ENCODE assay signal across 18 mouse cellular contexts in the genomic region with DNA sequence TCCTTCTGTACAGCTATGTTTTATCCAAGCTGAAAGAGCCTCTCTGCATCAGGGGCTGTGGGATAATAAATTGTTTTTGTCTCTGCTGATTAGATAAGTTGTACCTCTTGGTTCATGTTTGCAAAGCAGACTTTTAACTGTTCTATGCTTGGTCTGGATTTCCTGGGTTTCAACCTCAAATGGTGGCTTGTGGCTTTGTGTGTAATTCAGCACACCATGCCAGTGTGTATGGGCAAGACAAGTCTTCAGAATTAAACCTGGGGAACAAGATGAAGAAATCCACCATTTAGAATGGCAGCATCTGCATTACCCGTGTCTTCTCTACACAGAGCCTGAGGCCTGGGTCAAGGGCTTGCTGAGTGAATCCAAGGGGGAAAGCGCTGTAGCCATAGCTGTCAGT.
A peak's percentile ranks its signal among the peaks of the same experiment; 100 is the strongest.
DNase-seq lines count a peak whose midpoint lies in the region; ATAC-seq and TF ChIP-seq lines count a peak whose summit lies in the region.
"Had no signal": no experiment of that assay in that cellular context is flagged by ENCODE, and none has a peak within 500 bp of the region (broad histone marks: within the 10 kb centered on the region; RNA-seq: fewer than 3 reads in every experiment).

No protein-coding gene starts in this region.

- no peaks in the 10 kb centered on the region for H3K27me3 ChIP-seq in thymus, adult 2 months (ENCODE audit: control insufficient read depth, insufficient read depth, low read length)
- H3K27me3 ChIP-seq: embryonic facial prominence, embryonic 12.5 days; forebrain, embryonic 15.5 days; heart, embryonic 15.5 days had no signal

- H3K4me1 ChIP-seq in thymus, adult 2 months (replicated peaks; ENCODE audit: control insufficient read depth, insufficient read depth, low read length): peaks cover 25% of the 10 kb centered on the region

- 43% methylated on average over 2 of the region's 2 CpGs for WGBS in thymus, adult 2 months

- no peak overlapping the region for H3K4me3 ChIP-seq in thymus, adult 2 months (ENCODE audit: control insufficient read depth, insufficient read depth, low read length)
- H3K4me3 ChIP-seq: embryonic facial prominence, embryonic 12.5 days; forebrain, embryonic 15.5 days; heart, adult 2 months; heart, embryonic 15.5 days; hindbrain, embryonic 13.5 days had no signal

- H3K36me3 ChIP-seq in thymus, adult 2 months (ENCODE audit: control insufficient read depth, insufficient read depth, low read length): no peaks in the 10 kb centered on the region
- H3K36me3 ChIP-seq: embryonic facial prominence, embryonic 12.5 days; forebrain, embryonic 15.5 days; heart, embryonic 15.5 days; hindbrain, embryonic 13.5 days had no signal

- no peak for DNase-seq in thymus, adult 2 months
- no peak for DNase-seq in thymus, postnatal 10 days (ENCODE audit: low spot score in 2 of 2)
- peak; percentile 31 for DNase-seq in T-cell, adult 2 months (ENCODE audit: low spot score)
- DNase-seq in kidney, postnatal 14 days: no peak
- no peak for DNase-seq in adrenal gland, postnatal 10 days
- DNase-seq: adrenal gland, postnatal 25 days; cerebellum, adult 2 months; cerebellum, postnatal 10 days; heart, adult 2 months; heart, postnatal 14 days had no signal

- peak overlapping the region; percentile 74 for H3K27ac ChIP-seq in thymus, adult 2 months (ENCODE audit: control insufficient read depth, insufficient read depth, low read length)
- H3K27ac ChIP-seq: embryonic facial prominence, embryonic 12.5 days; forebrain, embryonic 15.5 days; heart, adult 2 months; heart, embryonic 15.5 days; hindbrain, embryonic 13.5 days had no signal

- TF ChIP-seq CTCF in thymus, adult 2 months (IDR thresholded peaks at IDR 0.05; ENCODE audit: borderline replicate concordance, control insufficient read depth, extremely low read depth, insufficient read depth, low read length, poor library complexity): no peak

- 0 out of 2 replicates have a peak, but pooled peaks have one; percentile 10 for ATAC-seq in megakaryocyte, adult 5-6 weeks (ENCODE audit: poor library complexity, severe bottlenecking)
- ATAC-seq in cerebellum, adult (ENCODE audit: insufficient number of reproducible peaks, low FRiP score, low TSS enrichment): no peak
- ATAC-seq: activated CD4-positive, CD25-positive, alpha-beta regulatory T cell, adult 4 months; forebrain, embryonic 15.5 days; intestine, embryonic 16.5 days had no signal

- no peak for TF ChIP-seq POLR2A in thymus, adult 2 months (IDR thresholded peaks at IDR 0.05; ENCODE audit: control insufficient read depth, extremely low read depth, insufficient read depth, low read length, poor library complexity)
